Mouse (Mus musculus): ENCODE results near the gene Fam89a. TPM values are rescaled to one million over a fixed set of nuclear protein-coding genes. Genes with fewer than 3 reads are reported as not detected.
A peak's percentile ranks its signal among the peaks of the same experiment; 100 is the strongest.

Fam89a gene
- total RNA-seq, 1 experiment from 2014 or later = not detected

DNA sequence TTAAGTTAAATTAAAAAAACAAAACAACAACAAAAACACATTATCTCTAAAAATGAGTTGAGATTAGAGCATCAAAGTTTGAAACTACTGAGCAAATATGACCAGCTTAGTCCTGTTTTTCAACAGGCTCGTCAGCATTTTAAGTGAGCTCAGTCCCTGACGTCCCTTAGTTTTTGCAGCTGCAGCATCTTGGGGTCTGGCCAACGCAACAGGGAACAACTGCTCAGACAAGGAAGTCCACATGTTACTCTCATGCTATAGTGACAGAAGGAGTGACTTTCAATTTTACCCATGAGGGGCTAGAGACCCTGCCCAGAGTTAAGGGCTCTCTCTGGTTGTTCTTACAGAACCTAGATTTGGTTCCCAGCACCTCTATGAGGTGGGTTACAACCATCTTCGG is 47.3 kb downstream of the Fam89a start:
- ATAC-seq (replicated peaks in 1 of 2; ENCODE audit: insufficient read depth in 1 of 2, low FRiP score in 2 of 2, low TSS enrichment in 1 of 2, low read depth in 1 of 2, poor library complexity in 2 of 2, severe bottlenecking in 2 of 2) = no peak

DNA sequence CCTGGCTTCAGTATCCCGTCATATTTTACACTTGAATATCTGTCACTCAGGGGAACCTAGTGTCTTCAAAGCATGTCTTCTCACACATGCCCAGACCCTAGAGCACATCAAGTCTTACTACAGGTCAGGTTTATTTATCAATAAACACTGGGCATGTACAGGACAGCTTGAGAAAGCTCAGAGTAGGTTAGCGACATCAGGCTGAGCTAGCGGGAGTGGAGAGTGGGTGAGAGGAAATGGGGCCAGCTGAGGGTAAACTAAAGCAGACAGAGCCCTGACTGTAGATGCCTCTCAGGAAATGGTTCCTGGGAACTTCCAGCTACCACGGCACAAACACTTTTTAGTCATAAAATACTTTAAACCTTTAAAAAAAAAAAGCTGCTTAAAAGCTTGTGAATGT is 48.1 kb downstream of the Fam89a start:
- no peak for ATAC-seq (replicated peaks in 1 of 2; ENCODE audit: insufficient read depth in 1 of 2, low FRiP score in 2 of 2, low TSS enrichment in 1 of 2, low read depth in 1 of 2, poor library complexity in 2 of 2, severe bottlenecking in 2 of 2)

DNA sequence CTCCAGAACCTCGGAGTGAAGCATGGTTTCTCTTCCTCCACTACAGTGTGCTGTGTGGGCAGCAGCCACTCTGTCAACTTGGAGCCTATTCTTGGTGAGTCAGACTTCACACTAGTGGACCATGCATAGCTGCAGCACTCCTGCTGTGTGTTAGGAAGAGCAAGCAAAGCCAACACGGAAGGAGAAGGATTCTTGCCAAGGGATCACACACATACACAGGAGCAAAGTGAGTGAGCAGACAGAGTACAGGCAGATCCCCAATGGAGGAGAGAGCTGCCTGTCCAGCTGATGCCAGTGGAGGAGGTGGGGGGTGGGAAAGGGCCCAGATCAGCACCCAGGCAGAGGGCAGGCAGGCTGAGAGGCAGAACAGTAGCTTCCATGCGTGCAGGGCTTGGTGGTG is 49.4 kb downstream of the Fam89a start:
- ATAC-seq (replicated peaks in 1 of 2; ENCODE audit: insufficient read depth in 1 of 2, low FRiP score in 2 of 2, low TSS enrichment in 1 of 2, low read depth in 1 of 2, poor library complexity in 2 of 2, severe bottlenecking in 2 of 2) = no peak

DNA sequence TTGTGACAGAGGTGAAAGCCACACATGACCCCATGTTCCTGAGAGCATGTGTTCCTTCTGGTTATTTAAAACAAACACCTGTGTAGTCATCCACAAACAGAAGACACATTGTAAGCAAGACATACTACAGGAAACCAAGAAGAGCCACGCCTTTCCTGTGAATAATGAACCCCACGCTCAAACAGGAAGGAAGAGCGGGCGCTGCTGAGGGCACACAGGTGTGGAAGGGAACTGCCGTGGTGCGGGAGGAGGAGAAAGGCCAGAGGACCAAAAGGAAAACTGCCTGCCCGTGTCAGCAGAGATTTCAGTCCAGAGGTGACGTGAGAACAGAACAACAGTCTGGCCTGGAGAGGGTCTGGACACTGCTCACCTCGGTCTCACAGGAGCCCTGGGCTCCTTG is 50.6 kb downstream of the Fam89a start:
- peak; percentile 42 to 63; a peak in 2 of 4 replicates for ATAC-seq (replicated peaks in 1 of 2; ENCODE audit: insufficient read depth in 1 of 2, low FRiP score in 2 of 2, low TSS enrichment in 1 of 2, low read depth in 1 of 2, poor library complexity in 2 of 2, severe bottlenecking in 2 of 2)

DNA sequence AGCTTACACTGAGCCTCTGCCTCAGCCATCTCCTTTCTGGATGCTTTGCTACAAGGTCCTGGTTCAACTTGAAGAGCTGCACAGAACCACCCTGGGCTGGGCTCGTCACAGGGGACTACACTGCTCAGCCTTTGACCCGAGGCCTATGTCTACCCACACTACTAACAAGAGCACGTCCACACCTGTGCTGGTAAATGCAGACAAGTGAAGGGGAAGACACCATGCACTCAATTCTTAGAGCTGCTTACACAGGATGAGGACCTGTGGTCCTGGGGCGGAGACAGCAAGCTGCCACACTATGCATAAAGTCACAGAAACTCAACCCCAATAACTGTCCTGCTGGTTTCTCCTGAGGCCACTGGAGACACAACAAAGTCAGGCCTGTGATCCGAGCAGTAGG is 51.4 kb downstream of the Fam89a start:
- no peak for ATAC-seq (replicated peaks in 1 of 2; ENCODE audit: insufficient read depth in 1 of 2, low FRiP score in 2 of 2, low TSS enrichment in 1 of 2, low read depth in 1 of 2, poor library complexity in 2 of 2, severe bottlenecking in 2 of 2)

DNA sequence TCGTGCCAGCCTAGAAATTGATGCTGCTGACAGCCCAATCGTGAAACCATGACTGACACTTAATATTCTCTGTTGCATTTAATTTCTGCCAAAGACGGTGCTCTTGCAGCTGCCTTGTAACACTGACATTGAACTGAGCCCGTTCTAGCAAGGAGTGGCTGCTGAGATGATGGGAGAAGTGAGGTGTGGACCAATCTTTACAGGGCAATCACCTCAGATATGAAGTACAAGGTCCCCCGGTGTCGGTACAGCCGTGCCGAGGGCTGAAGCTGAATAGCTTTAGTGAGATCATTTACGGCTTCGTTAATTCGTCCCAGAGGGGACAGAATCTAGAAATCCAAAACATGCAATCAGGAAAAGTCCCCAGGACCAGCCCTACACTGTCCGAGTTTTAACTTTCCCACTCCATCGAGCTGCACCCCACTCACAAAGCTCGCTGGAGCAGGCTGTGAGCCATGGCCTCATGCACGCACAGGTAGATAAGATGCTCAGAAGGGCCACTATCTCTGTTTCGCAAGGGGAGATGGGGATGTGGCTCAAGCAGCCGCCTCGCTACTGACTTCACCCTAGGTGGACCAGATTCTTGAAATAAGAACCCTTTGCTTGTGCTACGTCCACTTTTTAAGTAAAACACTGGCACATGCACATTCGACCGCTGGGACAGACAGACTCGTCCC is 56.1 kb downstream of the Fam89a start:
- ATAC-seq (replicated peaks in 1 of 2; ENCODE audit: insufficient read depth in 1 of 2, low FRiP score in 2 of 2, low TSS enrichment in 1 of 2, low read depth in 1 of 2, poor library complexity in 2 of 2, severe bottlenecking in 2 of 2) = no peak

DNA sequence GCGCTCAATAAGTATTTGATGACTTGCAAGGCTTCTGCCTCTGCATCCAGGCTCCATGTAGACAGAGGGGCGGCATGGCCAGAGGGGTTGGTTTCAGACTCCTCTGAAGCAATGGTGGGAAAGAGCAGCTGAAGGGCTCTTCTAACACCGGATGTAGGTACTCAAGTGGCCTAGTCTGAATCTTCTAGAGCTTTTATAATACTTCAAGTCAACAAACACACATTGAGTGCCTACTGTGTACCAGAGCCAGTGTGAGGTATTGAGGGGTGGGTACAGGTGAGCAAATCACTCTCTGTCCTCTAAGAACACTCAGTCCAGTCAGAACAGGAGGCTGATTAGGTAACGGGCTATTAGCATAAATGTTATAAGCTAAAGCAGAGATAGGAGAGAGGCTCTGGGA is 59.9 kb downstream of the Fam89a start:
- no peak for ATAC-seq (replicated peaks in 1 of 2; ENCODE audit: insufficient read depth in 1 of 2, low FRiP score in 2 of 2, low TSS enrichment in 1 of 2, low read depth in 1 of 2, poor library complexity in 2 of 2, severe bottlenecking in 2 of 2)

Other genes with a start within 250 kb of the Fam89a start
- gene Cog2, start 231.1 kb downstream of the Fam89a start, total RNA-seq (2017) = 20.6 and 22.0 TPM in 2 replicates
- gene Agt, start 182.1 kb downstream of the Fam89a start, total RNA-seq (2017) = not detected in 2 replicates
- gene Capn9, start 175.7 kb downstream of the Fam89a start, total RNA-seq (2017) = not detected in 2 replicates
- 2.9 and 5.9 TPM in 2 replicates for gene 2310022B05Rik, start 88.5 kb downstream of the Fam89a start, total RNA-seq (2017)
- 37.2 and 45.4 TPM in 2 replicates for gene Ttc13, start 29.8 kb downstream of the Fam89a start, total RNA-seq (2017)
- gene Arv1, start 29.7 kb downstream of the Fam89a start, total RNA-seq (2017) = 2.1 and 7.9 TPM in 2 replicates
- gene Trim67, start 41.3 kb upstream of the Fam89a start, total RNA-seq (2017) = 0.06 TPM in 1 of 2 replicates, not detected in the other
- 93.0 and 109 TPM in 2 replicates for gene Gnpat, start 111.2 kb upstream of the Fam89a start, total RNA-seq (2017)
- gene 2810004N23Rik, start 111.3 kb upstream of the Fam89a start, total RNA-seq (2017) = 56.6 and 60.8 TPM in 2 replicates
- 13.1 and 16.3 TPM in 2 replicates for gene Exoc8, start 145.9 kb upstream of the Fam89a start, total RNA-seq (2017)
- gene Sprtn, start 146.1 kb upstream of the Fam89a start, total RNA-seq (2017) = 21.6 and 23.1 TPM in 2 replicates
- gene Egln1, start 197.5 kb upstream of the Fam89a start, total RNA-seq (2017) = 18.8 and 24.0 TPM in 2 replicates